Mouse (Mus musculus) C2C12 (cell line): ENCODE results near the gene Ggn.

ENCODE experiments used
- CTCF ChIP-seq: IDR thresholded peaks from one replicate; pipeline ENCODE4 v1.5.1; 2011; ENCODE audit not compliant: control insufficient read depth, insufficient read depth, insufficient read length
- MYOD1 ChIP-seq: IDR thresholded peaks from one replicate; pipeline ENCODE4 v1.6.1; 2011; ENCODE audit warnings: low read depth; ENCODE audit not compliant: control insufficient read depth, insufficient read length

DNA sequence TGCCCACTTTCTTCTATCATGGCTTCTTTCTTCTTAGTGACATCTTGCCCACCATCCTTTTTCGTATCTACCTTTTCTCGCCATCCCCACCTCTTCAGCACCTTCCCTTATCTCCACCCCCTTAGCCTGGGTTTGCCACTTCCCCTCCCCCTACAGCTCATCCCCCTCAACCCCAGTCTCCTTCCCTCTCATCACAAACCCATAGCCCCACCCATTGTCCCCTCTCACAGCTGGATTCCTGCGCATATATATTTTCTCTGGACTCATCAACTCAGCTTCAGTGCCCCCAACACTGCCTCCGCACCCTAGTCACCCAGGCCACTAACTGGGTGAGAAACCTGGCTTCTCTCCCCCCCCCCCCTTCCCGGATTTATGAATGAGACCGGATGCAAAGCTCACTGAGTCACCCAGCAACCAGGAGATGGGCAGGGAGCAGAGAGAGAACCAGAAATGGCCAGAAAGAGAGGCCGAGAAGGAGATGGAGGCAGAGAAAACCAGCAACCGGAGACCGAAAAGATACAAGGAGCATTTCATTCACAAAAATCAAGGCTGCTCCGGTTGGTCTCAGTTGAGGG is 1.8 kb upstream of the Ggn start:
- no peak for TF ChIP-seq CTCF
- no peak for TF ChIP-seq MYOD1
